Mouse (Mus musculus): Measurements from ENCODE around the gene Slc22a19. TPM values are rescaled to one million over a fixed set of nuclear protein-coding genes. Genes with fewer than 3 reads are reported as not detected.

The Slc22a19 gene
- total and polyA plus RNA-seq, 3 experiments = not detected

Other genes starting within 250 kb of the Slc22a19 start
- 29.0 and 32.7 TPM in 2 replicates for gene Rtn3, start 228.0 kb downstream of the Slc22a19 start, total RNA-seq (2012; rRNA removed)
- gene Rtn3, start 228.0 kb downstream of the Slc22a19 start, total RNA-seq (2014; rRNA removed) = 33.0 and 39.1 TPM in 2 replicates
- gene Rtn3, start 228.0 kb downstream of the Slc22a19 start, polyA plus RNA-seq (2012; ENCODE audit: insufficient read length, low read depth) = 97.5 and 102 TPM in 2 replicates
- 7.3 and 9.2 TPM in 2 replicates for gene Atl3, start 217.3 kb downstream of the Slc22a19 start, total RNA-seq (2012; rRNA removed)
- 17.5 and 19.8 TPM in 2 replicates for gene Atl3, start 217.3 kb downstream of the Slc22a19 start, total RNA-seq (2014; rRNA removed)
- gene Atl3, start 217.3 kb downstream of the Slc22a19 start, polyA plus RNA-seq (2012; ENCODE audit: insufficient read length, low read depth) = 11.3 and 14.3 TPM in 2 replicates
- gene Pla2g16, start 153.9 kb downstream of the Slc22a19 start, total RNA-seq (2012; rRNA removed) = 19.9 and 28.2 TPM in 2 replicates
- gene Pla2g16, start 153.9 kb downstream of the Slc22a19 start, total RNA-seq (2014; rRNA removed) = 17.9 and 19.5 TPM in 2 replicates
- gene Pla2g16, start 153.9 kb downstream of the Slc22a19 start, polyA plus RNA-seq (2012; ENCODE audit: insufficient read length, low read depth) = 12.5 and 15.4 TPM in 2 replicates
- gene Lgals12, start 104.1 kb downstream of the Slc22a19 start, total RNA-seq (2012; rRNA removed) = not detected in 2 replicates
- not detected in 2 replicates for gene Lgals12, start 104.1 kb downstream of the Slc22a19 start, total RNA-seq (2014; rRNA removed)
- gene Lgals12, start 104.1 kb downstream of the Slc22a19 start, polyA plus RNA-seq (2012; ENCODE audit: insufficient read length, low read depth) = not detected in 2 replicates
- gene Hrasls5, start 98.8 kb downstream of the Slc22a19 start, total RNA-seq (2012; rRNA removed) = not detected in 2 replicates
- not detected in 2 replicates for gene Hrasls5, start 98.8 kb downstream of the Slc22a19 start, total RNA-seq (2014; rRNA removed)
- not detected in 2 replicates for gene Hrasls5, start 98.8 kb downstream of the Slc22a19 start, polyA plus RNA-seq (2012; ENCODE audit: insufficient read length, low read depth)
- not detected in 2 replicates for gene Slc22a26, start 91.4 kb upstream of the Slc22a19 start, total RNA-seq (2012; rRNA removed)
- not detected in 2 replicates for gene Slc22a26, start 91.4 kb upstream of the Slc22a19 start, total RNA-seq (2014; rRNA removed)
- gene Slc22a26, start 91.4 kb upstream of the Slc22a19 start, polyA plus RNA-seq (2012; ENCODE audit: insufficient read length, low read depth) = not detected in 2 replicates

All from CH12.LX (cell line).